Mouse (Mus musculus) adrenal gland, adult (tissue): Measurements from ENCODE around the gene Hoxb5.

Experiments used
- DNase-seq, 2 experiments: peaks; one replicate each; pipeline ENCODE4 v3.0.0; 2022 to 2023; ENCODE audit warnings: low spot score in 1 of 2; ENCODE audit not compliant: inconsistent age in 2 of 2

The Hoxb5 gene

GRCm38 (mm10) chr11:96316696-96317607, 13.8 kb downstream of the Hoxb5 start:
- peak in 1 of 2 experiments; percentile 80 for DNase-seq

DNA sequence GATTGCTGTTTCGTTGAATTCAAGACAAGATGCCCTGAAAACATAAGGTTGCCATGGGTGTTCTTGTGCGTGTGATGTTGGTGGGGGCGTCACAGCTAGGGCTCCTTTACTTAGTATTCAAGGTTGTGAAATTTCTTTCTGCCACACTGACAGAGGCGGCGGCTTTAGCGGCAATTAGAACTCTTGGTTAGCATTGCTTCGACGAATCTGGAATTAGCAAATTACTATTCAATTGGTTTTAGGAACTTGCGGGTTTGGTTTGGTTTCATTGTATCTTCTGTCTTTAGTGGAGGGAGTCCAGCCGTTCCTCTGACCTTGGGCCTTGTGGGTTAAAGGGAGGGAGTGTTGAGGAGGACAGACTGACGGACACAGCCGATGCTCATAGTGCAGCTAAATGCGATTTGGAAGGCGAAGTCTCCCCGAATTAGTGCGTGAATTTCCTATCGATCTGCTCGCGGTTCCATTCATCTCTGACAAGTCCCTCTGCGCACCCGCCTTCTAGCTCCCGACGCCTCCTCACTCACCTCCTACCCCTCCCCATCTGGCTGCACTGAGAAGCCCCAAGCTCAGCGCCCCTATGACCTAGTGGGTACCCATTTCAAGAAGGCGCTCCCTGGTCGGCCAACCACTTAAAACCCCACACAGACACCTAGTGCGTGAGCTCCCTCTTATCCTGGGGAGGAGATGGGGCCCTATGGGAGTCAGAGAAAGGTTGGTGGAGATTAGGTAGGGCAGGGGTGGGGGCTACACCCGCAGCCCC, 14.7 kb downstream of the Hoxb5 start, which contains the start of gene Hoxb4:
TSS of gene Hoxb4 (plus strand) at position 660 of the 760 bp plus-strand sequence.
- peak in 1 of 2 experiments; percentile 64 for DNase-seq

- DNase-seq, result peak in 1 of 2 experiments; percentile 87
These were observed 15.4 kb downstream of the Hoxb5 start for GRCm38 (mm10) chr11:96318368-96319070.

- peak; percentile 71 to 80 for DNase-seq
These were observed 16.2 kb downstream of the Hoxb5 start for GRCm38 (mm10) chr11:96319071-96319902.

DNA sequence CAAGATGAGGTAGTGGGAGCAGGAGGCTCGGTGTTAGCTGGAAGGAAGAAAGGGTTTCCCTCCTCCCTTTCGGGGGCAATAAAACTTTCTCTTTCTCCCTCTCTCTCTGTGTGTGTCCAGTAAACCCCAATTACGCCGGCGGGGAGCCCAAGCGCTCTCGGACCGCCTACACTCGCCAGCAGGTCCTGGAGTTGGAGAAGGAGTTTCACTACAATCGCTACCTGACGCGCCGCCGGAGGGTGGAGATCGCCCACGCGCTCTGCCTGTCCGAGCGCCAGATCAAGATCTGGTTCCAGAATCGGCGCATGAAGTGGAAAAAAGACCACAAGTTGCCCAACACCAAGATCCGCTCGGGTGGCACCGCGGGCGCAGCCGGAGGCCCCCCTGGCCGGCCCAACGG, 16.8 kb downstream of the Hoxb5 start:
- DNase-seq, result peak in 1 of 2 experiments; percentile 70

- peak in 1 of 2 experiments; percentile 81 for DNase-seq
These were observed 17.6 kb downstream of the Hoxb5 start for GRCm38 (mm10) chr11:96320688-96321087.

DNA sequence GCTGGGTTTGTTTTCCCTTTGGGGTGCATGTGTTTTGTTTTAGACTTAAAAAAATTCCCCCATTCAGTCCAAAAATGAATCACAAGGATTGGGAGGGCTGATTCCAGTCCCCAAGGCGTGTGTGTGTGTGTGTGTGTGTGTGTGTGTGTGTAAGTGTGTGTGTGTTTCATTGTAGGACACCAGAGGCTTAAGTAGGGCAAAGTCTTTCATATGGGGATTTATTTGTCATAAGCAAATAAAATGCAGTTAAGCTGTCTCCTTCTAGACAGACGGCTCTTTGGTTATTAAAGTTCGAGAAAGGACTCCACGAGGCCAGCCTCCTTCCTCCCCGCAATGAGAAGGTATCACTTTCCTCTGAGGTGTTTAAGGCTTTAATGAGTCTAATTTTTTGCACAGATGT, 18.7 kb downstream of the Hoxb5 start:
- peak in 1 of 2 experiments; percentile 79 for DNase-seq

DNA sequence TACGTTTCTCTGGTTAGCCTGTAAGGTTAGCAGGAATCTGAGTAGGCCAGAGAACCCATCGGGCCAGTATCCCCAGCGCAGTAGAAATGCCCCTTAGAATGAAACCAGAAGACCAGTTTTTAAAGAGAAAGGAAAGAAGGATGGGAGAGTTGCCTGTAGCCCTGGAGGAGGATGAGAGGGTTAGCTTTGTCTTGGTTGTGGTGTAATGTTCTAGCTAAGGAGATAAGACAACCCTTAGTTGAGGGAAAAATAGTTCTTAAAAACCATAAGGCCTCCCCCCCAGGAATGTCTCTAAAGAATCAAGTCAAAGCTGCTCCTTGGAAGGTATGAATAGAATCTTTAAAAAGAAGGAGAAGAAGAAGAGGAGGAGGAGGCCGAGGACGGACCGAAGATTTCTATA, 19.6 kb downstream of the Hoxb5 start:
- DNase-seq, result peak in 1 of 2 experiments; percentile 79

DNA sequence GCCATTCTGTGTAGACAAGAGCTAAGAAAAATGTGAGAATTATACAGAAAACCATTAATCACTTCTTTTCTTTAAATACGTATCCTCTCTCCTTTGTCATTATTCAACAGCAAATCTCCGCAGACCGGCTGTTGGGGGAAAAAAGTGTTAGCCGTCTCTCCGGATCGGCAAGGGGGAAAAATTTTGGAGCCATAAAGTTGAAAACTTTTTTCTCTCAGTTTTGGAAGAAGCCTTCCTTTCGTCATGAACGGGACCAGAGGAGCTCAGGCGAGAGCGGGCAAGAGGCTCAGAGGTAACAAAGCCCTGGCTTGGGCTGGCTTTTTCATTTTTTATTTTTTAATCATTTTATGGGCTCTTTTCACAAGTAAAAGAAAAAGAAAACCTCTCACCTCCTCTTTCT, 20.0 kb downstream of the Hoxb5 start, which contains the start of gene Hoxb3:
TSS of gene Hoxb3 (plus strand) at position 173 of the 400 bp plus-strand sequence.
- DNase-seq, result peak in 1 of 2 experiments; percentile 73

DNA sequence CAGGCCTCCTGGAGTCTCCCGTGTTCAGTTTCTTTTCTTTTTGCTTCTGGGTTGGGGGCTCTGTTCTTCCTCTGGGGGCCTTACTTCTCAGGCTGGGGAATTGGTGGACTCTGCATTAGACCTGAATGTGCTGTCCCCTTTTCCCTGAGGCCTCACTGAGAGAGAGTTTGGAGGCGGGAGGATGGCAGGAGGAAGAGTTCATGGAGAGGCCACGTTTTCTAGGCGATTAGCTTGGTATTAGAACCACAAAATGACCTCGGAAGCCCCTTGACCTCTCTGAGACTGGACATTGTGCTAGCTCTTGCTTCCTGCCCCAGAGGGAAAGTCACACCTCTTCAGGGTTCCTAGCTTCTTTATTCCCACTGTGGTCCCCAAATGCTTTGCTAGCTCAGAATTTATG, 21.0 kb downstream of the Hoxb5 start:
- peak in 1 of 2 experiments; percentile 81 for DNase-seq

DNA sequence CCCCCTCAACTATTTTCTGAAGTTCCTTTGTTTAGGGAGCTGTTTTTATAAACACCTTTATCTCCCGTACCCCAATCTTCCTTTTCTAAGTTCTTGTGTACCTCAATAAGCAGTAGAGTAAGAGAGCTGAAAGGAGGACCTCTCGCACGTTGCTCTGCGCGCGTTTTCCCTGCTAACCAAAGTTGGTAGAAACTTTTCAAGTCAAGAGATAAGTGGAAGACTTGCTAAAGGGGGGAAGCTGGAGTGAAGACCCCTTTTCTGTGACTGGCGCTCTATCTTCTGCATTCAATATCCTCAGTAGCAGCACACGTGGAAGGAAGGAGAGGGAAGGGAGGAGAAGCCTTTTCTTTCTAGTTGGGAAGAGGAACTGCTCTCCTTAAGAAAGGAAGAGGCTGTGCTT, 21.8 kb downstream of the Hoxb5 start:
- peak in 1 of 2 experiments; percentile 80 for DNase-seq

GRCm38 (mm10) chr11:96325747-96326212, 22.6 kb downstream of the Hoxb5 start:
- peak in 1 of 2 experiments; percentile 82 for DNase-seq

DNA sequence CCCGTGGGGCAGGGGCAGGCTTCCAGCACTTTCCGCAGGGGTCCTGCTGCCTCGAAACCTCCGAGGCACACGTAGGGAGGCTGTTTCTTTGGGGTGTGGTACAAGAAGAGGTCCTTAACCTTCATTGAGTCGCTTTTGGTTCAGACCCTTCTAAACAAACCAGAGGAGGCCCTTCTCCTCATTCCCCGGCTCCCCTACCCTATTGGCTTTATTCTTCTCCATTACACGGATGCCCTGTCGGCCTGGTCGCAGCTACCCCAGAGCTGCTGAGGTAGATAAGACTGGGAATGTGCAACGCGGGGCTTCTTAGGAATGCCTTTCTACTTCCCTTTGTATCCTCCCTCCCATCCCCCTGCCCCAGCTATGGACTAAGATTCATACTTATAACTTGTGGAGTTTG, 23.6 kb downstream of the Hoxb5 start:
- peak in 1 of 2 experiments; percentile 71 for DNase-seq

GRCm38 (mm10) chr11:96327122-96327521, 24.0 kb downstream of the Hoxb5 start:
- DNase-seq, result no peak

- DNase-seq, result peak in 1 of 2 experiments; percentile 69
These were observed 24.6 kb downstream of the Hoxb5 start for GRCm38 (mm10) chr11:96327750-96328149.

DNA sequence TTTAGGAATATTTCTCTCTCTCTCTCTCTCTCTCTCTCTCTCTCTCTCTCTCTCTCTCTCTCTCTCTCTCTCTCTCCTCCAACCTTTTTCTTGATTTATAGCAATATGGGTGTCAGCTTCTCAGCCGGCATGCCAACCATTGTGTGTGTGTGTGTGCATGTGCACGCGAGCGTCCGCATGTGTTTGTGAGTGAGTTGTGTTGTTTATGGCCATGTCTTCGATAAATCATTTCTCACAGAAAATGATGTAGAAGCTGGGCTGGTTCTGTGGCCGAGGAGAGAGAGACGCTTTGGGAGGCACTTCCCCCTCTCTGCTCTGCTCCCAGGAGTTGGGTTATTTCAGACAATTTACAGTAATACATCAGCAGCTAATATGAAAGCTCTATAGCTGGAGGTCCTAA, 25.5 kb downstream of the Hoxb5 start:
- no peak for DNase-seq

GRCm38 (mm10) chr11:96332105-96332504, 29.0 kb downstream of the Hoxb5 start:
- DNase-seq, result no peak

GRCm38 (mm10) chr11:96332618-96333032, 29.5 kb downstream of the Hoxb5 start:
- DNase-seq, result peak in 1 of 2 experiments; percentile 76

- DNase-seq, result peak in 1 of 2 experiments; percentile 75
These were observed 30.3 kb downstream of the Hoxb5 start for GRCm38 (mm10) chr11:96333241-96334001.
